Mouse (Mus musculus): ENCODE data around the gene Fam186a. TPM values are rescaled to one million over a fixed set of nuclear protein-coding genes. Genes with fewer than 3 reads are reported as not detected.

Gene Fam186a
- polyA plus RNA-seq, 1 experiment from 2014 or later, result not detected

- no peaks in the 10 kb centered on the region for H3K27me3 ChIP-seq (ENCODE audit: control insufficient read depth, insufficient read depth, low read length)
- no peaks in the 10 kb centered on the region for H3K36me3 ChIP-seq (ENCODE audit: control insufficient read depth, insufficient read depth, low read length)
- no peak overlapping the region for H3K27ac ChIP-seq (replicated peaks in 1 of 2; ENCODE audit: control insufficient read depth in 1 of 2, insufficient read depth in 1 of 2, low read depth in 2 of 2, low read length in 2 of 2)
- H3K4me3 ChIP-seq (ENCODE audit: control insufficient read depth in 1 of 2, insufficient read depth in 1 of 2, low read depth in 1 of 2, low read length in 2 of 2), result no peak overlapping the region
- 82% methylated on average over 9 of the region's 9 CpGs for WGBS
- no peaks in the 10 kb centered on the region for H3K9me3 ChIP-seq (ENCODE audit: control insufficient read depth, low read length)
- no peak overlapping the region for H3K4me2 ChIP-seq (ENCODE audit: low read length)
- H3K4me1 ChIP-seq (ENCODE audit: control insufficient read depth in 2 of 2, insufficient read depth in 2 of 2, low read length in 2 of 2), result no peaks in the 10 kb centered on the region
- ATAC-seq (ENCODE audit: insufficient number of reproducible peaks, insufficient read depth, low FRiP score, low read depth), result no peak
- no peak overlapping the region for H3K9ac ChIP-seq (ENCODE audit: low read length)
Measured at GRCm38 (mm10) chr15:99904841-99905240, 62.0 kb downstream of the Fam186a start.

GRCm38 (mm10) chr15:99904333-99904732, 62.5 kb downstream of the Fam186a start:
- H3K9ac ChIP-seq (ENCODE audit: low read length), result no peak overlapping the region
- WGBS, result 1% methylated on average over 4 of the region's 4 CpGs
- ATAC-seq (ENCODE audit: insufficient number of reproducible peaks, insufficient read depth, low FRiP score, low read depth), result no peak

DNA sequence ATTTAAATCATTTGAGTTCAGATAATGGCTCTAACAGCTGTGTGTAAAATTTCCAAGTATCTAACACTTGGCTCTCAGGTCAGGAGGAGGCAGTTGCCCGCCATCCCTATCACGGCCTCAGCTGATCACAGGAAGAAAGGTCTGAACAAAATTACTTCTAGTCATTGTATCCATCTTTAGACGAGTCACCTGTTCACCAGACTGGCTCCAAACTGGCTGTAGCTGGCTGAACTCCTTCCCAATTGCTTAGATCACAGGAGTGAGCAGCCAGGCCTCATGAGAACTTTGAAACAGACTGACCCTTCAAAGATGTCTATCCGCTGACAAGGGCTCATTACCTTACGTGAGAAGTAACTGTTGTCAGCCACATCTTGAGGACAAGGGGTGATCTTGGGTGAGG, 63.6 kb downstream of the Fam186a start:
- Histone ChIP-seq H3K27me3 (ENCODE audit: control insufficient read depth, insufficient read depth, low read length) (no peaks in the 10 kb centered on the region), H3K36me3 (ENCODE audit: control insufficient read depth, insufficient read depth, low read length) (no peaks in the 10 kb centered on the region), H3K4me1 (ENCODE audit: control insufficient read depth in 2 of 2, insufficient read depth in 2 of 2, low read length in 2 of 2) (no peaks in the 10 kb centered on the region), H3K9me3 (ENCODE audit: control insufficient read depth, low read length) (no peaks in the 10 kb centered on the region), H3K4me2 (ENCODE audit: low read length) (no peak overlapping the region), H3K27ac (replicated peaks in 1 of 2; ENCODE audit: control insufficient read depth in 1 of 2, insufficient read depth in 1 of 2, low read depth in 2 of 2, low read length in 2 of 2) (no peak overlapping the region), H3K4me3 (ENCODE audit: control insufficient read depth in 1 of 2, insufficient read depth in 1 of 2, low read depth in 1 of 2, low read length in 2 of 2) (no peak overlapping the region), H3K9ac (ENCODE audit: low read length) (no peak overlapping the region)
- WGBS, result 73% methylated on average over 5 of the region's 5 CpGs
- ATAC-seq (ENCODE audit: insufficient number of reproducible peaks, insufficient read depth, low FRiP score, low read depth), result no peak

More at GRCm38 (mm10) chr15:99904333-99904732, 62.5 kb downstream of the Fam186a start:
- Histone ChIP-seq H3K4me2 (ENCODE audit: low read length) (no peak overlapping the region), H3K9me3 (ENCODE audit: control insufficient read depth, low read length) (no peaks in the 10 kb centered on the region), H3K36me3 (ENCODE audit: control insufficient read depth, insufficient read depth, low read length) (no peaks in the 10 kb centered on the region), H3K4me1 (ENCODE audit: control insufficient read depth in 2 of 2, insufficient read depth in 2 of 2, low read length in 2 of 2) (no peaks in the 10 kb centered on the region), H3K4me3 (ENCODE audit: control insufficient read depth in 1 of 2, insufficient read depth in 1 of 2, low read depth in 1 of 2, low read length in 2 of 2) (no peak overlapping the region), H3K27me3 (ENCODE audit: control insufficient read depth, insufficient read depth, low read length) (no peaks in the 10 kb centered on the region), H3K27ac (replicated peaks in 1 of 2; ENCODE audit: control insufficient read depth in 1 of 2, insufficient read depth in 1 of 2, low read depth in 2 of 2, low read length in 2 of 2) (no peak overlapping the region)

DNA sequence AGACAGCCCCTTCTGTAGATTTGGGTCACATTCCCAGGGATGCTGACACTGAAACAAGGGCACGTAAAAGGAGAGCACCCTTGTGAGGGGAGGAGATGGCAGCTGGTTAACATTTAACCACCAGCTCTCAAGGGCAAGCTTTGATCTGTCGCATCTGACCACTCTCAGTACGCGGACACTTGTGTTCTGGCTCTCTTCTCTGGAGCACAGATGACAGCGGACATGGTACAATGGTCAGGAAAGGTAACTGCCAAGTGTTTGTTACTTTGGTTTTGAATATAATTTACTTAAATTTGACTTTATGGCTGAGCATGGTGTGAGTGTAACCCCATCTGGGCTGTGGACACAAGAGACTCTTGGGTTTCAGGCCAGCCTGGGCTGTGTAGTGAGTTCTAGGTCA, 64.1 kb downstream of the Fam186a start:
- Histone ChIP-seq H3K4me2 (ENCODE audit: low read length) (no peak overlapping the region), H3K27ac (replicated peaks in 1 of 2; ENCODE audit: control insufficient read depth in 1 of 2, insufficient read depth in 1 of 2, low read depth in 2 of 2, low read length in 2 of 2) (no peak overlapping the region), H3K9me3 (ENCODE audit: control insufficient read depth, low read length) (no peaks in the 10 kb centered on the region), H3K9ac (ENCODE audit: low read length) (no peak overlapping the region), H3K36me3 (ENCODE audit: control insufficient read depth, insufficient read depth, low read length) (no peaks in the 10 kb centered on the region), H3K4me1 (ENCODE audit: control insufficient read depth in 2 of 2, insufficient read depth in 2 of 2, low read length in 2 of 2) (no peaks in the 10 kb centered on the region), H3K4me3 (ENCODE audit: control insufficient read depth in 1 of 2, insufficient read depth in 1 of 2, low read depth in 1 of 2, low read length in 2 of 2) (no peak overlapping the region), H3K27me3 (ENCODE audit: control insufficient read depth, insufficient read depth, low read length) (no peaks in the 10 kb centered on the region)
- 65% methylated on average over 5 of the region's 5 CpGs for WGBS
- ATAC-seq (ENCODE audit: insufficient number of reproducible peaks, insufficient read depth, low FRiP score, low read depth), result no peak

DNA sequence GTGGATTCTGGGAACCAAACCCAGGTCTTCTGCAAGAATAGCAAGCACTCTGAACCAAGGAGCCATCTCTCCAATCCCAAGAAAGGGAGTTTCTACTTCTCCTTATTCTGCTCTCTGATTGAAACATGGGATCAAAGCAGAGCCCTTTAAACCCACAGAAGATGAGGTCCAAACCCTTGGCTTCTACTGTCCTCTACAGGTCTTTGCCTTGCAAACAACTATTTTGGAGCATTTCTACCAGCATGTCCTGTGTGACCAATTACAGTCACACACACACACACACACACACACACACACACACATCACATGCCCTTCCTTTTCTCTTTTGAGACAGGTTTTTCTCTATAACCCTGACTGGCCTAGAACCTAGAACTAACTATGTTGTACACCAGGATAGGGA, 70.2 kb downstream of the Fam186a start:
- H3K4me1 ChIP-seq (ENCODE audit: control insufficient read depth in 2 of 2, insufficient read depth in 2 of 2, low read length in 2 of 2), result peaks cover 3 to 6% of the 10 kb centered on the region in 2 experiments
- H3K4me2 ChIP-seq (ENCODE audit: low read length), result no peak overlapping the region
- H3K36me3 ChIP-seq (ENCODE audit: control insufficient read depth, insufficient read depth, low read length), result no peaks in the 10 kb centered on the region
- ATAC-seq (ENCODE audit: insufficient number of reproducible peaks, insufficient read depth, low FRiP score, low read depth), result no peak
- H3K27me3 ChIP-seq (ENCODE audit: control insufficient read depth, insufficient read depth, low read length), result no peaks in the 10 kb centered on the region
- H3K9ac ChIP-seq (ENCODE audit: low read length), result no peak overlapping the region
- no peaks in the 10 kb centered on the region for H3K9me3 ChIP-seq (ENCODE audit: control insufficient read depth, low read length)
- H3K4me3 ChIP-seq (ENCODE audit: control insufficient read depth in 1 of 2, insufficient read depth in 1 of 2, low read depth in 1 of 2, low read length in 2 of 2), result no peak overlapping the region
- no peak overlapping the region for H3K27ac ChIP-seq (replicated peaks in 1 of 2; ENCODE audit: control insufficient read depth in 1 of 2, insufficient read depth in 1 of 2, low read depth in 2 of 2, low read length in 2 of 2)

DNA sequence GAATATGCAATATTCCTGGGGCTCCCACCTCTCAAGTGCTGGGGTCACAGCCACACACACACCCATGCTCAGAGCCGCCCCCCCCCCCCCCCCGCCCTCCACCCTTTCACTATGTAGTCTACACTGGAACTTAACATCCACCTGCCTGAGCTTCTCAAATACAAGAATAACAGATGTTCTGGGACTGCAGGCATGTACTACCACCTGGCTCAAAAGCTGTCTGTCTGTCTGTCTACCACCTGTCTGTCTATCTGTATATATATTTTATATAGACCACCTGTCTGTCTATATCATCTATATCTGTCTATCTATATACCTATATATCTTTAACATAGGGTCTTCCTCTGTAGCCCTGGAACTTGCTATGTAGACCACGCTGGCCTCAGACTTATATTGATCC, 75.5 kb downstream of the Fam186a start:
- peaks cover 4% of the 10 kb centered on the region in 2 experiments; a peak in 3 of 4 replicates for H3K4me1 ChIP-seq (ENCODE audit: control insufficient read depth in 2 of 2, insufficient read depth in 2 of 2, low read length in 2 of 2)
- H3K27ac ChIP-seq (replicated peaks in 1 of 2; ENCODE audit: control insufficient read depth in 1 of 2, insufficient read depth in 1 of 2, low read depth in 2 of 2, low read length in 2 of 2), result no peak overlapping the region
- no peaks in the 10 kb centered on the region for H3K9me3 ChIP-seq (ENCODE audit: control insufficient read depth, low read length)
- no peak overlapping the region for H3K4me3 ChIP-seq (ENCODE audit: control insufficient read depth in 1 of 2, insufficient read depth in 1 of 2, low read depth in 1 of 2, low read length in 2 of 2)
- WGBS, result 68% methylated on average over 2 of the region's 3 CpGs
- no peak overlapping the region for H3K4me2 ChIP-seq (ENCODE audit: low read length)
- H3K9ac ChIP-seq (ENCODE audit: low read length), result no peak overlapping the region
- no peak for ATAC-seq (ENCODE audit: insufficient number of reproducible peaks, insufficient read depth, low FRiP score, low read depth)
- H3K27me3 ChIP-seq (ENCODE audit: control insufficient read depth, insufficient read depth, low read length), result no peaks in the 10 kb centered on the region
- H3K36me3 ChIP-seq (ENCODE audit: control insufficient read depth, insufficient read depth, low read length), result no peaks in the 10 kb centered on the region

GRCm38 (mm10) chr15:99890412-99891236, 76.2 kb downstream of the Fam186a start:
- H3K9ac ChIP-seq (ENCODE audit: low read length), result 0 out of 2 replicates have a peak overlapping the region, but pooled peaks have one; percentile 41
- no peak overlapping the region for H3K4me3 ChIP-seq (ENCODE audit: control insufficient read depth in 1 of 2, insufficient read depth in 1 of 2, low read depth in 1 of 2, low read length in 2 of 2)
- ATAC-seq (ENCODE audit: insufficient number of reproducible peaks, insufficient read depth, low FRiP score, low read depth), result no peak
- WGBS, result 38% methylated on average over 19 of the region's 19 CpGs
- no peaks in the 10 kb centered on the region for H3K9me3 ChIP-seq (ENCODE audit: control insufficient read depth, low read length)
- H3K27ac ChIP-seq (replicated peaks in 1 of 2; ENCODE audit: control insufficient read depth in 1 of 2, insufficient read depth in 1 of 2, low read depth in 2 of 2, low read length in 2 of 2), result no peak overlapping the region
- no peaks in the 10 kb centered on the region for H3K27me3 ChIP-seq (ENCODE audit: control insufficient read depth, insufficient read depth, low read length)
- no peaks in the 10 kb centered on the region for H3K36me3 ChIP-seq (ENCODE audit: control insufficient read depth, insufficient read depth, low read length)
- peak overlapping the region; percentile 43 for H3K4me2 ChIP-seq (ENCODE audit: low read length)
- peaks cover 4% of the 10 kb centered on the region in 2 experiments; a peak in 3 of 4 replicates for H3K4me1 ChIP-seq (ENCODE audit: control insufficient read depth in 2 of 2, insufficient read depth in 2 of 2, low read length in 2 of 2)

Measured in heart, embryonic 14.5 days (tissue).